Mouse (Mus musculus): ENCODE results near the gene Lyrm2. TPM values are rescaled to one million over a fixed set of nuclear protein-coding genes. Genes with fewer than 3 reads are reported as not detected.

Lyrm2 gene
- not detected in 2 replicates for polyA plus RNA-seq (2012; ENCODE audit: insufficient read depth, low replicate concordance)

DNA sequence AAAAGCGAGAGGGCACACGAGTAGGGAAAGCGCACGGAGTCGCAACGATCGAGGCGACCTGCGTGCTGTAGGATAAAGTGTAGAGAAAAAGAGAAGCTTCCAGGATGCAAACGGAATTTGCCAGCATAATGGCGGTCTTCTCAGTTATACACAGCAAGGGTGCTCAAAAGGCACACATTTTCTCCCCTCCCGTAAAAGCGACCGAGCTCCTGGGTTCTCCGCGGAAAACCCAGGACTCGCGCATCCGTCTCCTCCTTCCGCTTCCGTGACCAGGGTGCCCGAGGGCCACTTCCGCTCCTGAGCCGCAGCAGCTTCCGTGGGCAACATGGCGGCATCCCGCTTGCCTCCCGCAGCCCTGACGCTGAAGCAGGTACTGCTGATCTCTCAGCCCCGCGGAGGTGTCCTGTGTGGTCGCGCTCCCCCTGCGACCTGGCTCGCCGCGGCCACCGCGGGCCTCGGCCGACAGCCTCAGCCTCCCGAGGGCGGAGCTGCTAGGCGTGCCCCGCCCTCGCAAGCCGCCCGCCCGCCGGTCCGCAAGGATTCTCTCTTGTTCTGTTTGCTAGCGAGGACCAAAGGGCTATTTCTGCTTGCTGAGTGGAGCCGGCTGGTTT lies at the start of gene Lyrm2:
Lyrm2 (plus strand) TSS at position 288 of the 611 bp plus-strand sequence.
- Histone ChIP-seq H3K4me3 (replicated peaks) (peak within 1 kb of the TSS; percentile 100), H3K4me1 (peaks cover 18% of the 10 kb centered on the region), H3K27me3 (replicated peaks) (no peaks in the 10 kb centered on the region), H3K36me3 (replicated peaks; ENCODE audit: low read length) (peaks cover 2% of the 10 kb centered on the region), H3K9me3 (no peaks in the 10 kb centered on the region)
- TF ChIP-seq FLI1 (IDR thresholded peaks at IDR 0.05; ENCODE audit: low read length) (peak; percentile 46; the same call in 1 of the 2 replicates), GATA1 (IDR thresholded peaks at IDR 0.05; ENCODE audit: borderline replicate concordance, low read length) (no peak)

DNA sequence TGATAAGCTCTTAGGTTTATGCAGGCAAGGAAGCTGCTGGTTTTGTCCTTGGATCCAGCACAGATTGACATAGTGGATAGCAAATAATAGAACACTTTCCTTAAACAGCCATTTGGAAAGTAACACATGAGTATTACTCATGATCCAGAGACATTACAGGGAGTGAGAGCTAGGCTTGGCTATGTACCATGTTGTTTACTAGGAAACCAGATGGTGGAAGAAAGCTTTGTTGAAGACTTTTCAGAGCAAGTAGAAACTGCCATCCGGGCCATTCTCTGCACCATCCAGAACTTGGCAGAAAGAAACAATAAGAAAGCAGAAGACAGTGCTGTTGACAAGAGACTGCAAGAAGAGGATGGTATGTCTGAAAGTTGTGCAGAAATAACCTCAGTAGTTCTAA lies 49.3 kb upstream of the Lyrm2 start:
- no peak overlapping the region for H3K4me3 ChIP-seq (replicated peaks)
- H3K4me1 ChIP-seq: no peaks in the 10 kb centered on the region
- H3K27me3 ChIP-seq (replicated peaks): no peaks in the 10 kb centered on the region
- H3K9me3 ChIP-seq: no peaks in the 10 kb centered on the region
- H3K36me3 ChIP-seq (replicated peaks; ENCODE audit: low read length): peaks cover 87% of the 10 kb centered on the region
- TF ChIP-seq GATA1 (IDR thresholded peaks at IDR 0.05; ENCODE audit: borderline replicate concordance, low read length) (no peak), FLI1 (IDR thresholded peaks at IDR 0.05; ENCODE audit: low read length) (no peak)

DNA sequence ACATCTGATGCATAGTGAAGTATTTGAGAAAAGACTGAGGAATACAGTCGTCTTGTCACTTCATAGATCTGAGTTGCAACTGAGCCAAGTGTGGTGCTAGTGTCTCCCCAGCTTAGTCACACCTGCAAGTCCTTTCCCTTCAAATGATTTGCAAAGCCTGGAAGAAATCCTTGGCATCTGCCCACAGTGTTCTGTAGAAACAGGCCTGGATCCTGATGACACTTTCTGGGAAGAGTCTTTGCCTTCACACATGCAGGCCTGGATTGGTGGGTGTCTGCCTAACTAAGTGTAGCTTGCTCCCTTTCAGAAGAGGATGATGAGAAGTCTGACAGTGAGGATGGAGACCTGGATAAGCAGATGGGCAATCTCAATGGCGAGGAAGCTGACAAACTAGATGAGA lies 42.6 kb upstream of the Lyrm2 start:
- Histone ChIP-seq H3K36me3 (replicated peaks; ENCODE audit: low read length) (peaks cover 78% of the 10 kb centered on the region), H3K4me1 (peaks cover 5% of the 10 kb centered on the region; the same call in 1 of the 2 replicates)
- TF ChIP-seq FLI1 (IDR thresholded peaks at IDR 0.05; ENCODE audit: low read length): no peak
- TF ChIP-seq GATA1 (IDR thresholded peaks at IDR 0.05; ENCODE audit: borderline replicate concordance, low read length): no peak

DNA sequence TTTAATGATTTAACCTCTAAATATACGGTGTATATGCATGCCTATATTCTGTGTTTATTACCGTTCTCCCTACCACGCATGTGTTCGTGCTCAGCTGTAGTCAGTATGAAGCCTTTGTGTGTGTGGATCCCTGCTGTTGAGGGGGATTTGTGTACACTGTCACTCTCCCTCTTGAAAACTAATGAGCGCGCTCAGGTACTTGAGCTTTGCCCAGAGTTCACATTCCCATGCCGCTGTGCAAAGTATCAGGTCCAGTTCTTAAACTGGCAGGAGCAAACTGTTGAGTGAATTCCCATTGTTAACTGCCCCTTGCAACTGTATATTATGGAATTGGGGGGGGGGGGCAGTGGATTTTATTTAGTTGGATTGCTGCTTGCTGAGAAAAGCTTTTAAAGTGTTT lies 32.6 kb upstream of the Lyrm2 start:
- TF ChIP-seq GATA1 (IDR thresholded peaks at IDR 0.05; ENCODE audit: borderline replicate concordance, low read length) (no peak), FLI1 (IDR thresholded peaks at IDR 0.05; ENCODE audit: low read length) (no peak)
- H3K9me3 ChIP-seq: no peaks in the 10 kb centered on the region
- peaks cover 16% of the 10 kb centered on the region for H3K4me1 ChIP-seq
- H3K36me3 ChIP-seq (replicated peaks; ENCODE audit: low read length): peaks cover 61% of the 10 kb centered on the region
- H3K27me3 ChIP-seq (replicated peaks): no peaks in the 10 kb centered on the region
- no peak overlapping the region for H3K4me3 ChIP-seq (replicated peaks)

More for the DNA sequence above, 42.6 kb upstream of the Lyrm2 start:
- Histone ChIP-seq H3K4me3 (replicated peaks) (no peak overlapping the region), H3K27me3 (replicated peaks) (no peaks in the 10 kb centered on the region), H3K9me3 (no peaks in the 10 kb centered on the region)

DNA sequence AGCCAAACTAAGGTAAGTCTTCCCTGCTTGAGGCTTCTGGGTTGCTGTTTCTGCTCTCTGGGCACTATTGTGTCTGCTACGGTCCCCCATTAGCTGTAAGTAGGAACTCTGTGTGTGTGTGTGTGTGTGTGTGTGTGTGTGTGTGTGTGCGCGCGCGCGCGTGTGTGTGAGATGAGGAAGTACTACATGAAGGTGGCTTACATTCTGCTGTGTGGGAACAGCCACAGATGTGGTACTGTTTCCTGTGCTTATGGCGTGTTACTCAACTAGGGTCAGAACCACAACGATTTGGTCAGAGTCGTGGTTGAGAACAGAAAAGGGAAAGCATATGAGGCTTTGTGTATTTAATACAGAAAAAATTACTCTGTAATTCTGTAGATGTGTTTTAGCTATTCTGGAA lies 32.0 kb upstream of the Lyrm2 start:
- Histone ChIP-seq H3K27me3 (replicated peaks) (no peaks in the 10 kb centered on the region), H3K4me1 (peaks cover 13% of the 10 kb centered on the region), H3K36me3 (replicated peaks; ENCODE audit: low read length) (peaks cover 61% of the 10 kb centered on the region), H3K4me3 (replicated peaks) (no peak overlapping the region), H3K9me3 (no peaks in the 10 kb centered on the region)
- no peak for TF ChIP-seq FLI1 (IDR thresholded peaks at IDR 0.05; ENCODE audit: low read length)
- no peak for TF ChIP-seq GATA1 (IDR thresholded peaks at IDR 0.05; ENCODE audit: borderline replicate concordance, low read length)

DNA sequence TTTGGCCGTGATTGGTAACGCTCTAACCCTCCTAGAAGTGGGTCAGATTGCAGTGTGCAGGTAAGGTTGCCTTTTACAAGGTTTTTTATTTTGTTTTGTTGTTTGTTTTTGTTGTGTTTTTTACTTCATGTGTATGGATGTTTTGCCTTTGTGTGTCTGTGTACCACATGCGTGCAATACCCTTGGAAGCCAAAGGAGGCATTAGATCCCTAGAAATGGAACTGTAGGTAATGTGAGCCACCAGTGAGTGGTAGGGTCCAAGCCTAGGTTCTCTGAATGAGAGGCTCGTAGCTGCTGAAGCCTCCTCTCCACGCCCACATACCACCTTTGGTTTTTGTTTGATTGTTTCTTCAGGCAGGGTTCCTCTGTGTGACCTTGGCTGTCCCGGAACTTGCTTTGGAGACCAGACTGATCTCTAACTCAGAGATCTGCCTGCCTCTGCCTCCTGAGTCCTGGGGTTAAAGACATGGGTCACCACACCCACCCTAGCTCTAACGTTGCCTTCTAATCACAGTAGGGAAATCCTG lies 29.7 kb upstream of the Lyrm2 start:
- Histone ChIP-seq H3K27me3 (replicated peaks) (no peaks in the 10 kb centered on the region), H3K36me3 (replicated peaks; ENCODE audit: low read length) (peaks cover 68% of the 10 kb centered on the region), H3K9me3 (no peaks in the 10 kb centered on the region), H3K4me3 (replicated peaks) (no peak overlapping the region), H3K4me1 (peaks cover 13% of the 10 kb centered on the region)
- TF ChIP-seq FLI1 (IDR thresholded peaks at IDR 0.05; ENCODE audit: low read length) (no peak), GATA1 (IDR thresholded peaks at IDR 0.05; ENCODE audit: borderline replicate concordance, low read length) (no peak)

DNA sequence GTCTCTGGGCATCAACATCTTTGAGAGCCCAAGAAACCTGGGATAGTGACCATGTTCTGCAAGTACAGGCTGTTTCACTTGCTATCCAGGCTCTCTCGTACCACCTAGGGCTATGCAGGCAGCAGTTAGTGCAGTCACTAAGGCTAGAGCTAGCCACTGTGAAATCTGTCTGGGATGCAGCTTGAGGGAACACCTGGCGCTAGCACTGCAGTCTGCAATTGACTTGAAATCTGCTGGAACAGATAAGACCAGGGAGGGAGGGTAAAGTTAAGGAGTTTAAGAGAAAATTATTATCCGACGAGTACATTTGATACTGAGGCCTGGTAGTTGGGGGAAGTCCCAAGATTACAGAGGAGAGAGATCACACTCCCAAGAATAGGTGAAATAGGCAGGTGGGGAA lies 20.1 kb upstream of the Lyrm2 start:
- TF ChIP-seq FLI1 (IDR thresholded peaks at IDR 0.05; ENCODE audit: low read length) (no peak), GATA1 (IDR thresholded peaks at IDR 0.05; ENCODE audit: borderline replicate concordance, low read length) (no peak)
- H3K4me3 ChIP-seq (replicated peaks): no peak overlapping the region
- no peaks in the 10 kb centered on the region for H3K27me3 ChIP-seq (replicated peaks)
- no peaks in the 10 kb centered on the region for H3K4me1 ChIP-seq
- H3K36me3 ChIP-seq (replicated peaks; ENCODE audit: low read length): peaks cover 28% of the 10 kb centered on the region
- H3K9me3 ChIP-seq: peaks cover 13% of the 10 kb centered on the region

DNA sequence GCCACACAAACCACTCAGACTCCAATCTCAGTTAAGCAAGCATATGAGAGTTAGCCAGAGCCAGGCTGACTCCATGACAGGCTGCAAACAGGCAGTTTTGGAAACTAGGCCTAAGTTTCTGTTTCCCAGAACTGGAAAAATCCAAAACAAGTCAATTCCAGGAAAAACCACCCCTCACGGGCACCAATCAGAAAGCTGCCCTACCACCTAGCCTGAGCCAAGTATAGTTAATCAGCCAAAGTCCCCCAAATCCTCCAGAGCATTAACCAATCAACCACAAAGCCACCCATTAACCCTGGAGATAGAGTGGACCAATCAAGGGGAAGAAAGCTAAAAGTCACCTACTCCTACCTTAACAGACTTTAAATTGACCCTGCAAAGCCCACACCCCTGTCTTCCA lies 12.9 kb upstream of the Lyrm2 start:
- Histone ChIP-seq H3K27me3 (replicated peaks) (no peaks in the 10 kb centered on the region), H3K4me3 (replicated peaks) (no peak overlapping the region), H3K4me1 (peaks cover 13% of the 10 kb centered on the region), H3K9me3 (peaks cover 11% of the 10 kb centered on the region), H3K36me3 (replicated peaks; ENCODE audit: low read length) (no peaks in the 10 kb centered on the region)
- TF ChIP-seq GATA1 (IDR thresholded peaks at IDR 0.05; ENCODE audit: borderline replicate concordance, low read length) (no peak), FLI1 (IDR thresholded peaks at IDR 0.05; ENCODE audit: low read length) (no peak)

DNA sequence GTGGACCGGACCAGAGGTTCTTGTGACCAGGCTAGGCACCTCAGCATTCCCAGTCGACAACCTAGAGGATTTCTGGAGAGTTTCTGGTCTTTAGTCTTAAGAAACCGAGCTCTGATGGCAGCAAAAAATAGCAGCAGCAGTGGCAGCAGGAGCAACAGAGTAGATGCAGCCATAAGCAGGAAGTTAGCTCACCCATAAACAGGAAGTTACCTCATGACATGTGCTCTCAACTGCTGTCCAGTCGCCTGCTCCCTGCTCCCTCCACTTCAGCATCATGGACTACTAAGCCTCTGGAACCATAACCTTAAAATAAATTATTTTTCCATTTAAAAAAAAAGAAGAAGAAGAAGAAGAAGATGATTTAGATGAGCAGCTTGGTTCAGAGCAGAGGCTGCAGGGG lies 11.0 kb upstream of the Lyrm2 start:
- Histone ChIP-seq H3K4me1 (peaks cover 13% of the 10 kb centered on the region), H3K27me3 (replicated peaks) (no peaks in the 10 kb centered on the region), H3K9me3 (peaks cover 11% of the 10 kb centered on the region), H3K4me3 (replicated peaks) (no peak overlapping the region), H3K36me3 (replicated peaks; ENCODE audit: low read length) (no peaks in the 10 kb centered on the region)
- TF ChIP-seq FLI1 (IDR thresholded peaks at IDR 0.05; ENCODE audit: low read length) (no peak), GATA1 (IDR thresholded peaks at IDR 0.05; ENCODE audit: borderline replicate concordance, low read length) (no peak)

DNA sequence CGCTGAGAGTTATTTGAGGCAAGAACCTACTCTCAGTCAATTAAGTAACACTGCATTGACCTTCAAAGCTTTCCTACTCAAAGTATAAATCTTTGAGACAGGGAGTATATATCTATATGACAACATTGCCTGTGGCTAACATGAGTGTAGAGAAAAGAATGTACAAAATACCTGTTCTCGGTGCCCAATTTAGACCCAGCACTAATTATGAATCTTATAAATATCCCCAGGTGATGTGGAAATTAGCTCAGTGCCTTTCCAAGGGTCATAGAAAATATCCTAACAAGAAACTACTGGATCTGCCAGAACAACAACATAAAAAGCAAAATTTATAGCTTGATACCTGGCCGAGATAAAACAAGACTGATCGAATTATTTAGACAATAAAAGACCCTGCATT lies 1.1 kb upstream of the Lyrm2 start:
- no peak overlapping the region for H3K4me3 ChIP-seq (replicated peaks)
- peaks cover 14% of the 10 kb centered on the region for H3K4me1 ChIP-seq
- H3K36me3 ChIP-seq (replicated peaks; ENCODE audit: low read length): peaks cover 2% of the 10 kb centered on the region
- H3K27me3 ChIP-seq (replicated peaks): no peaks in the 10 kb centered on the region
- TF ChIP-seq GATA1 (IDR thresholded peaks at IDR 0.05; ENCODE audit: borderline replicate concordance, low read length) (no peak), FLI1 (IDR thresholded peaks at IDR 0.05; ENCODE audit: low read length) (no peak)
- no peaks in the 10 kb centered on the region for H3K9me3 ChIP-seq
